Mouse (Mus musculus) small intestine, adult 2 months (tissue): ENCODE measurements at regions not wholly inside any gene's neighbourhood (a gene's known extent, or its start where the extent isn't known, plus 50 kb on each side); places are given as distances from the start of the nearest gene placed in this dataset.

ENCODE experiments used
- H3K27ac ChIP-seq: fragments of 200-500 bp; 2 replicates; pipeline ENCODE4 v1.5.1; 2012; ENCODE audit warnings: low read depth, low read length, control low read depth, inconsistent platforms; ENCODE audit not compliant: insufficient read depth
- H3K27me3 ChIP-seq: fragments of 200-500 bp; 2 replicates; pipeline ENCODE4 v1.6.1; 2012; ENCODE audit warnings: mild to moderate bottlenecking, moderate library complexity, low read length, inconsistent platforms; ENCODE audit not compliant: control insufficient read depth, insufficient read depth
- H3K36me3 ChIP-seq: fragments of 200-500 bp; 2 replicates; pipeline ENCODE4 v1.6.1; 2012; ENCODE audit warnings: mild to moderate bottlenecking, low read length, control low read depth, inconsistent platforms; ENCODE audit not compliant: control insufficient read depth, insufficient read depth
- H3K4me1 ChIP-seq: fragments of 200-500 bp; 2 replicates; pipeline ENCODE4 v1.6.1; 2012; ENCODE audit warnings: low read length, inconsistent platforms, mixed read lengths; ENCODE audit not compliant: control insufficient read depth, insufficient read depth, insufficient read length
- H3K4me3 ChIP-seq: fragments of 200-500 bp; 2 replicates; pipeline ENCODE4 v1.5.1; 2012; ENCODE audit warnings: low read depth, mild to moderate bottlenecking, control low read depth, inconsistent platforms, low read length, moderate library complexity
- CTCF ChIP-seq: fragments of 200-500 bp; IDR thresholded peaks from 2 replicates; pipeline ENCODE4 v1.5.1; 2012; ENCODE audit warnings: low read depth, mild to moderate bottlenecking, control low read depth, inconsistent platforms, low read length, moderate library complexity, mixed read lengths; ENCODE audit not compliant: insufficient replicate concordance, insufficient read length; ENCODE audit errors: extremely low read depth
- POLR2A ChIP-seq: fragments of 200-500 bp; IDR thresholded peaks from 2 replicates; pipeline ENCODE4 v1.6.1; 2012; ENCODE audit warnings: low read depth, mild to moderate bottlenecking, control low read depth, inconsistent platforms, low read length, moderate library complexity
- WGBS: fragments of 180-500 bp; shearing (Covaris S2); methylation state at CpG from one replicate; pipeline ENCODE4 v1.1.7; 2018; 5-methylcytosine and 5-hydroxymethylcytosine counted together

GRCm38 (mm10) chr14:48068641-48069040 is 52.0 kb upstream of the Peli2 start:
- TF ChIP-seq CTCF (no peak), POLR2A (no peak)
- H3K4me3 ChIP-seq: no peak overlapping the region
- H3K4me1 ChIP-seq: no peaks in the 10 kb centered on the region; the same call in 1 of the 2 replicates
- 73% methylated on average over 3 of the region's 3 CpGs for WGBS
- H3K36me3 ChIP-seq: no peaks in the 10 kb centered on the region
- no peaks in the 10 kb centered on the region for H3K27me3 ChIP-seq
- H3K27ac ChIP-seq: no peak overlapping the region
